Mouse (Mus musculus) heart, embryonic 11.5 days (tissue): ENCODE data around the gene Mlip. TPM values are rescaled to one million over a fixed set of nuclear protein-coding genes. Genes with fewer than 3 reads are reported as not detected.

Source experiments
- ATAC-seq: fragments of 200-750 bp; cut with Nextera tagmentation; replicated peaks from 2 replicates; pipeline ENCODE4 v1.8.0; 2017; ENCODE audit warnings: moderate library complexity; ENCODE audit not compliant: insufficient number of reproducible peaks, low FRiP score, low TSS enrichment
- H3K27ac ChIP-seq: fragments of 300-500 bp; sonication (generic); 2 replicates; pipeline ENCODE4 v1.5.1; 2014; ENCODE audit warnings: mild to moderate bottlenecking, low read depth, low read length
- H3K27me3 ChIP-seq: fragments of 300-500 bp; sonication (generic); 2 replicates; pipeline ENCODE4 v1.6.1; 2014; ENCODE audit warnings: mild to moderate bottlenecking, low read length, mixed read lengths; ENCODE audit not compliant: control insufficient read depth, insufficient read depth
- H3K36me3 ChIP-seq: fragments of 300-500 bp; sonication (generic); 2 replicates; pipeline ENCODE4 v1.6.1; 2014; ENCODE audit warnings: mild to moderate bottlenecking, low read length, moderate library complexity, mixed read lengths; ENCODE audit not compliant: control insufficient read depth, insufficient read depth
- H3K4me1 ChIP-seq: fragments of 300-500 bp; sonication (generic); 2 replicates; pipeline ENCODE4 v1.6.1; 2014; ENCODE audit warnings: low read length; ENCODE audit not compliant: control insufficient read depth, insufficient read depth
- H3K4me2 ChIP-seq: fragments of 300-500 bp; sonication (generic); 2 replicates; pipeline ENCODE4 v1.6.1; 2014; ENCODE audit warnings: mild to moderate bottlenecking, moderate library complexity
- H3K4me3 ChIP-seq: fragments of 300-500 bp; sonication (generic); 2 replicates; pipeline ENCODE4 v1.5.1; 2014; ENCODE audit warnings: low read depth, low read length
- H3K9ac ChIP-seq: fragments of 300-500 bp; sonication (generic); 2 replicates; pipeline ENCODE4 v1.6.1; 2014; ENCODE audit warnings: mild to moderate bottlenecking, low read depth, low read length, moderate library complexity
- H3K9me3 ChIP-seq: fragments of 300-500 bp; sonication (generic); replicated peaks from 2 replicates; pipeline ENCODE4 v1.6.1; 2016; ENCODE audit warnings: low read length; ENCODE audit not compliant: control insufficient read depth
- WGBS: fragments of 180-500 bp; shearing (Covaris S2); extraction: QIAGEN DNeasy Blood & Tissue Kit; methylation state at CpG from one replicate; pipeline ENCODE4 v1.1.7; 2014; ENCODE audit not compliant: insufficient replicate concordance; 5-methylcytosine and 5-hydroxymethylcytosine counted together
- polyA plus RNA-seq: library from polyadenylated mRNA; unstranded; fragments of >200 nt; fragmentation: Nextera tagmentation; extraction: Ambion mirVana; gene quantifications from 2 replicates; pipeline ENCODE4 v1.2.1, GENCODE M21; 2014

The Mlip gene
- polyA plus RNA-seq, 1 experiment from 2014 or later: 78.5 TPM

GRCm38 (mm10) chr9:77340159-77340862, 12.5 kb downstream of the Mlip start:
- Histone ChIP-seq H3K9me3 (no peaks in the 10 kb centered on the region), H3K27me3 (no peaks in the 10 kb centered on the region), H3K4me2 (peak overlapping the region; percentile 49), H3K4me3 (peak overlapping the region; percentile 10), H3K27ac (peak overlapping the region; percentile 79), H3K36me3 (no peaks in the 10 kb centered on the region), H3K9ac (peak overlapping the region; percentile 8; the same call in 1 of the 2 replicates), H3K4me1 (peaks cover 16% of the 10 kb centered on the region)
- 0 out of 2 replicates have a peak, but pooled peaks have one; percentile 31 for ATAC-seq
- WGBS: 12% methylated on average over 18 of the region's 18 CpGs

DNA sequence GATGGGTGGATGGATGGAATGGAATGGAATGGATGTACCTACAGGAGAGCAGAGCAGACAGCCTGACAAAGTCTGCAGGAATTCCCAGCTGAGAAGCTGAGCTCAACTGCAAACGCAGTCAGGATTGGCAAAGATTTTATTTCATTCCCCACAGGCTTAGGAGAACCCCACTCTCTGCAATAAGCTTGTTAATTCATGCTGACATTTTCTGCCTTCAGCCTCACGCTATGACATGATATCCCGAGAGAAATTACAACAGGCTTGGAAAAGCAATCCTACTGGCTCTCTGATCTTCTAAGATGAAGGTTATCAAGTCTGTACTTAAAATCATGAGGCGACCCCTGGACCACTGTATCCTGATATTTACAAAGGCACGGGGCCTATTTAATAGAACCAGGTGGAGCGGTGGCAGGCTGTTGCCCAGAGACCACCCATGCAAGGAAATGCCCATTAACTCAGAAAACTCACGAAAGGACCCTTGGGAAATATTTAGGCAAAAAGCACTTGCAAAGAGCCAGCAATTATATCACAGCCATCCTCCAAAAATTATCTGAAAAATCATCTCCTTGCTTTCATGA, 13.1 kb downstream of the Mlip start:
- WGBS: 47% methylated on average over 7 of the region's 7 CpGs
- 0 out of 2 replicates have a peak, but pooled peaks have one; percentile 23 for ATAC-seq
- peak overlapping the region; percentile 49 for H3K4me2 ChIP-seq

DNA sequence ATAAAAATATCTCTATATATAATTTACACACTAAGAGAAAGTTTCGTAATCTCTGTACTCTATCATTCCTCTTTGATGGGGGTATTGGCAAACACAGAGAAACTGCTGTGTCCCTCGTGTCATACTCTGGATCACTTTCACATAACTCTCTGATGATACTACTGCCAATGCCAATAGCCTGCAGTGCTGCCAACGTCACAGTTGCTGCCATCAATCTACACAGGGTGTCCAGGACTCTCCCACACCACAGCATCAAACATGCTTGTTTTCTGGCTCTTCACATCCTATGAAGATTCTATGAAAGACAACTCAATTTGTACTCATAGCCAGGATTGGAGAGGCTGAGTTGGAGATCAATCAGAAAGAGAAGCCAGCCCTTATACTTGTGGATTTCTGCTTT, 17.4 kb downstream of the Mlip start:
- no peaks in the 10 kb centered on the region for H3K27me3 ChIP-seq
- H3K9me3 ChIP-seq: no peaks in the 10 kb centered on the region
- H3K27ac ChIP-seq: no peak overlapping the region
- ATAC-seq: no peak
- no peak overlapping the region for H3K4me3 ChIP-seq
- H3K4me2 ChIP-seq: no peak overlapping the region
- H3K4me1 ChIP-seq: peaks cover 9% of the 10 kb centered on the region
- 77% methylated on average over 3 of the region's 3 CpGs for WGBS
- H3K9ac ChIP-seq: no peak overlapping the region
- H3K36me3 ChIP-seq: peaks cover 3% of the 10 kb centered on the region; the same call in 1 of the 2 replicates

More for the DNA sequence above, 13.1 kb downstream of the Mlip start:
- Histone ChIP-seq H3K36me3 (no peaks in the 10 kb centered on the region), H3K9ac (peak overlapping the region; percentile 8; the same call in 1 of the 2 replicates), H3K27ac (peak overlapping the region; percentile 79), H3K9me3 (no peaks in the 10 kb centered on the region), H3K4me3 (peak overlapping the region; percentile 10), H3K4me1 (peaks cover 16% of the 10 kb centered on the region), H3K27me3 (no peaks in the 10 kb centered on the region)

DNA sequence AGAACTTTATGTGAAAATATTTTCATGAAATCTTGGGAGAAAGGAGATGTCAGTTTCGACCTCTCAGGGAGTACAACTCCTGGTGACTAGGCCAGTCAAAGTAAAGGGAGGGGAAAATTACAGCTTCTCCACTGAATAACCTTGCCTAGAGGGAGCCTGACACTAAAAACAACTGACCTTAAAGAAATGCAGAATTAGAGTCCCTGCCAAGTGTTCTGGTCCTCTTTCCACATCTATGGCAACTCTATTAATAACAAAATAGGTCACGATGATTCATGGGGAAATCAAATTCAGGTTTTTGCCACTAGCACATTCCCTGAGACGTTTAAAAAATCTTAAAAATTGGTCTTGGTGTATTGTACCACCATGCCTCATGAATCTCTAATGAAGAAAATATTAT, 34.4 kb downstream of the Mlip start:
- no peak for ATAC-seq
- H3K4me3 ChIP-seq: no peak overlapping the region
- no peak overlapping the region for H3K4me2 ChIP-seq
- H3K27ac ChIP-seq: no peak overlapping the region
- no peaks in the 10 kb centered on the region for H3K36me3 ChIP-seq
- 86% methylated on average over 3 of the region's 3 CpGs for WGBS
- H3K4me1 ChIP-seq: no peaks in the 10 kb centered on the region
- H3K27me3 ChIP-seq: no peaks in the 10 kb centered on the region
- no peaks in the 10 kb centered on the region; the same call in 1 of the 2 replicates for H3K9me3 ChIP-seq
- no peak overlapping the region for H3K9ac ChIP-seq

- no peak overlapping the region for H3K4me3 ChIP-seq
- no peaks in the 10 kb centered on the region for H3K27me3 ChIP-seq
- H3K9ac ChIP-seq: no peak overlapping the region
- H3K9me3 ChIP-seq: no peaks in the 10 kb centered on the region
- H3K36me3 ChIP-seq: no peaks in the 10 kb centered on the region
- WGBS: 55% methylated on average over 6 of the region's 6 CpGs
- H3K4me2 ChIP-seq: peak overlapping the region; percentile 32
- H3K27ac ChIP-seq: peak overlapping the region; percentile 66
- no peak for ATAC-seq
- H3K4me1 ChIP-seq: peaks cover 9% of the 10 kb centered on the region
Observed at GRCm38 (mm10) chr9:77310548-77310947, 42.2 kb downstream of the Mlip start.

- no peak overlapping the region for H3K4me2 ChIP-seq
- no peak overlapping the region for H3K9ac ChIP-seq
- H3K36me3 ChIP-seq: no peaks in the 10 kb centered on the region
- H3K4me3 ChIP-seq: no peak overlapping the region
- H3K27me3 ChIP-seq: no peaks in the 10 kb centered on the region
- no peak for ATAC-seq
- H3K4me1 ChIP-seq: peaks cover 4% of the 10 kb centered on the region
- 71% methylated on average over 2 of the region's 2 CpGs for WGBS
- H3K9me3 ChIP-seq: no peaks in the 10 kb centered on the region
- H3K27ac ChIP-seq: no peak overlapping the region
Observed at GRCm38 (mm10) chr9:77305417-77305816, 47.4 kb downstream of the Mlip start.

- no peak overlapping the region for H3K4me2 ChIP-seq
- H3K9ac ChIP-seq: no peak overlapping the region
- ATAC-seq: no peak
- H3K9me3 ChIP-seq: no peaks in the 10 kb centered on the region; the same call in 1 of the 2 replicates
- H3K36me3 ChIP-seq: no peaks in the 10 kb centered on the region
- H3K27ac ChIP-seq: no peak overlapping the region
- H3K4me1 ChIP-seq: no peaks in the 10 kb centered on the region
- 81% methylated on average over 8 of the region's 8 CpGs for WGBS
- H3K4me3 ChIP-seq: no peak overlapping the region
- no peaks in the 10 kb centered on the region for H3K27me3 ChIP-seq
Observed at GRCm38 (mm10) chr9:77302340-77302739, 50.4 kb downstream of the Mlip start.

DNA sequence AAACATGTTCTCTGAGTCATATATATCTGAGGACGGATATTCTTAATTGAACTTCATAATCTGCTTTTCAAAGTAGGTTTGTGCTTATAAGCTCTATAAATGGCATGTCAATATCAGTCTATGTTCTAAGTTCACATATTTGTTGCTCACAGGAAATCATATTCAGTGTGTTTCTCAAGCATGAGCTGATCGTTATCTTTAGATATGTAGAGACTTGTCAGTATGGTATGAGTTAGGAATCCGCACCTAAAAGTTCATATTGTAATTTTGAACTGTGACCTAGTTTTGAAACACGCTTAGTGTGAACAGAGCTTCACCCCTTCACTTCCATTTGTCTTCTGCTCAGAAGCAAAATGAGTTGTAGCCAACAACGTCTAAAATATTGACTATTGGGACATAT, 64.8 kb downstream of the Mlip start:
- no peak overlapping the region for H3K27ac ChIP-seq
- H3K9ac ChIP-seq: no peak overlapping the region
- no peak for ATAC-seq
- H3K9me3 ChIP-seq: no peaks in the 10 kb centered on the region
- H3K4me2 ChIP-seq: no peak overlapping the region
- no peaks in the 10 kb centered on the region for H3K27me3 ChIP-seq
- peaks cover 2% of the 10 kb centered on the region; the same call in 1 of the 2 replicates for H3K4me1 ChIP-seq
- WGBS: 89% methylated on average over 5 of the region's 5 CpGs
- H3K36me3 ChIP-seq: no peaks in the 10 kb centered on the region
- H3K4me3 ChIP-seq: no peak overlapping the region
